Mouse (Mus musculus): ENCODE measurements at regions not wholly inside any gene's neighbourhood (a gene's known extent, or its start where the extent isn't known, plus 50 kb on each side); places are given as distances from the start of the nearest gene placed in this dataset.
"Not testable (repeated sequence)": the region's sequence is repeated elsewhere in the genome, so short reads cannot be mapped to it uniquely, and the experiment has no call there.

- no peak for DNase-seq
Measured at GRCm38 (mm10) chr4:84172841-84173240, 502.2 kb downstream of the Bnc2 start.

- no peak for DNase-seq
Measured at GRCm38 (mm10) chr4:84173441-84173840, 501.6 kb downstream of the Bnc2 start.

GRCm38 (mm10) chr4:84176457-84176856 is 498.6 kb downstream of the Bnc2 start:
- DNase-seq: not testable (repeated sequence)

GRCm38 (mm10) chr4:84177827-84178226 is 497.2 kb downstream of the Bnc2 start:
- no peak for DNase-seq

GRCm38 (mm10) chr4:84184436-84184835 is 490.6 kb downstream of the Bnc2 start:
- no peak for DNase-seq

GRCm38 (mm10) chr4:84184844-84185243 is 490.2 kb downstream of the Bnc2 start:
- no peak for DNase-seq

GRCm38 (mm10) chr4:84189315-84189714 is 485.8 kb downstream of the Bnc2 start:
- DNase-seq: no peak

- DNase-seq: no peak
Measured at GRCm38 (mm10) chr4:84191303-84191702, 483.8 kb downstream of the Bnc2 start.

- no peak for DNase-seq
Measured at GRCm38 (mm10) chr4:84192301-84192700, 482.8 kb downstream of the Bnc2 start.

- DNase-seq: no peak
Measured at GRCm38 (mm10) chr4:84196732-84197131, 478.3 kb downstream of the Bnc2 start.

GRCm38 (mm10) chr4:84198176-84198575 is 476.9 kb downstream of the Bnc2 start:
- no peak for DNase-seq

- peak in 1 of 2 experiments; percentile 32 for DNase-seq
Measured at GRCm38 (mm10) chr4:84199181-84199656, 475.9 kb downstream of the Bnc2 start.

- no peak for DNase-seq
Measured at GRCm38 (mm10) chr4:84201001-84201400, 474.1 kb downstream of the Bnc2 start.

- DNase-seq: peak; percentile 43 to 60
Measured at GRCm38 (mm10) chr4:84202231-84202630, 472.8 kb downstream of the Bnc2 start.

- no peak for DNase-seq
Measured at GRCm38 (mm10) chr4:84203680-84204079, 471.4 kb downstream of the Bnc2 start.

GRCm38 (mm10) chr4:84204777-84205176 is 470.3 kb downstream of the Bnc2 start:
- DNase-seq: no peak

- DNase-seq: no peak
Measured at GRCm38 (mm10) chr4:84208175-84208574, 466.9 kb downstream of the Bnc2 start.

- no peak for DNase-seq
Measured at GRCm38 (mm10) chr4:84209538-84209937, 465.5 kb downstream of the Bnc2 start.

- no peak for DNase-seq
Measured at GRCm38 (mm10) chr4:84211311-84211875, 463.7 kb downstream of the Bnc2 start.

- peak in 1 of 2 experiments; percentile 44 for DNase-seq
Measured at GRCm38 (mm10) chr4:84212004-84212403, 463.1 kb downstream of the Bnc2 start.

GRCm38 (mm10) chr4:84214523-84214922 is 460.6 kb downstream of the Bnc2 start:
- no peak for DNase-seq

- DNase-seq: no peak
Measured at GRCm38 (mm10) chr4:84218961-84219360, 456.1 kb downstream of the Bnc2 start.

GRCm38 (mm10) chr4:84222057-84222717 is 452.9 kb downstream of the Bnc2 start:
- DNase-seq: no peak

GRCm38 (mm10) chr4:84222805-84223335 is 452.2 kb downstream of the Bnc2 start:
- DNase-seq: no peak
